Mouse (Mus musculus) midbrain, embryonic 15.5 days (tissue): ENCODE data around the gene Ankrd13b. TPM values are rescaled to one million over a fixed set of nuclear protein-coding genes. Genes with fewer than 3 reads are reported as not detected.

Source experiments
- ATAC-seq: fragments of 200-750 bp; cut with Nextera tagmentation; replicated peaks from 2 replicates; pipeline ENCODE4 v1.8.0; 2017; ENCODE audit warnings: moderate TSS enrichment
- H3K27ac ChIP-seq: fragments of 300-500 bp; sonication (generic); 2 replicates; pipeline ENCODE4 v1.5.1; 2015; ENCODE audit warnings: mild to moderate bottlenecking, inconsistent platforms
- H3K27me3 ChIP-seq: fragments of 300-500 bp; sonication (generic); replicated peaks from 2 replicates; pipeline ENCODE4 v1.6.1; 2015; ENCODE audit warnings: inconsistent platforms
- H3K36me3 ChIP-seq: fragments of 300-500 bp; sonication (generic); replicated peaks from 2 replicates; pipeline ENCODE4 v1.6.1; 2015; ENCODE audit warnings: inconsistent platforms
- H3K4me1 ChIP-seq: fragments of 300-500 bp; sonication (generic); 2 replicates; pipeline ENCODE4 v1.6.1; 2015; ENCODE audit warnings: inconsistent platforms
- H3K4me2 ChIP-seq: fragments of 300-500 bp; sonication (generic); 2 replicates; pipeline ENCODE4 v1.6.1; 2015; ENCODE audit warnings: inconsistent platforms, mild to moderate bottlenecking, moderate library complexity
- H3K4me3 ChIP-seq: fragments of 300-500 bp; sonication (generic); 2 replicates; pipeline ENCODE4 v1.5.1; 2015; ENCODE audit warnings: mild to moderate bottlenecking, inconsistent platforms
- H3K9ac ChIP-seq: fragments of 300-500 bp; sonication (generic); 2 replicates; pipeline ENCODE4 v1.6.1; 2015; ENCODE audit warnings: mild to moderate bottlenecking, inconsistent platforms
- H3K9me3 ChIP-seq: fragments of 300-500 bp; sonication (generic); 2 replicates; pipeline ENCODE4 v1.6.1; 2016; ENCODE audit warnings: inconsistent platforms
- WGBS: fragments of 180-500 bp; shearing (Covaris S2); methylation state at CpG from one replicate; pipeline ENCODE4 v1.1.7; 2015; ENCODE audit warnings: mixed read lengths; 5-methylcytosine and 5-hydroxymethylcytosine counted together
- polyA plus RNA-seq: library from polyadenylated mRNA; unstranded; fragments of >200 nt; fragmentation: Nextera tagmentation; extraction: Ambion mirVana; gene quantifications from 2 replicates; pipeline ENCODE4 v1.2.1, GENCODE M21; 2015

The Ankrd13b gene
- polyA plus RNA-seq, 1 experiment from 2014 or later = 46.2 TPM

GRCm38 (mm10) chr11:77515637-77516552, 26.4 kb upstream of the Ankrd13b start, which contains the start of gene Trp53i13:
Trp53i13 (minus strand) TSS chr11:77515980.
- H3K9ac ChIP-seq = peak within 1 kb of the TSS; percentile 27
- 8% methylated on average over 39 of the region's 39 CpGs for WGBS
- peaks cover 42% of the 10 kb centered on the region for H3K4me1 ChIP-seq
- H3K27ac ChIP-seq = no peak within 1 kb of the TSS
- peak within 1 kb of the TSS; percentile 90 for H3K4me2 ChIP-seq
- H3K27me3 ChIP-seq = peaks cover 18% of the 10 kb centered on the region
- H3K36me3 ChIP-seq = no peaks in the 10 kb centered on the region
- H3K9me3 ChIP-seq = no peaks in the 10 kb centered on the region
- H3K4me3 ChIP-seq = peak within 1 kb of the TSS; percentile 45
- no peak for ATAC-seq

GRCm38 (mm10) chr11:77514832-77515636, 25.6 kb upstream of the Ankrd13b start, which contains the start of gene Abhd15:
Abhd15 (plus strand) TSS chr11:77515121.
- Histone ChIP-seq H3K4me3 (peak within 1 kb of the TSS; percentile 45), H3K9me3 (no peaks in the 10 kb centered on the region), H3K4me1 (peaks cover 42% of the 10 kb centered on the region), H3K4me2 (peak within 1 kb of the TSS; percentile 90), H3K27ac (no peak within 1 kb of the TSS), H3K9ac (peak within 1 kb of the TSS; percentile 27), H3K36me3 (no peaks in the 10 kb centered on the region), H3K27me3 (peaks cover 18% of the 10 kb centered on the region)
- WGBS = under 1% methylated on average over 72 of the region's 72 CpGs
- peak; percentile 60 for ATAC-seq

GRCm38 (mm10) chr11:77514281-77514831, 24.9 kb upstream of the Ankrd13b start:
- peak overlapping the region; percentile 45 for H3K4me3 ChIP-seq
- H3K9me3 ChIP-seq = no peaks in the 10 kb centered on the region
- H3K4me1 ChIP-seq = peaks cover 42% of the 10 kb centered on the region
- 5% methylated on average over 19 of the region's 19 CpGs for WGBS
- ATAC-seq = no peak
- H3K36me3 ChIP-seq = no peaks in the 10 kb centered on the region
- no peak overlapping the region for H3K27ac ChIP-seq
- H3K27me3 ChIP-seq = peaks cover 18% of the 10 kb centered on the region
- peak overlapping the region; percentile 27; the same call in 1 of the 2 replicates for H3K9ac ChIP-seq
- H3K4me2 ChIP-seq = peak overlapping the region; percentile 90

- 6% methylated on average over 10 of the region's 10 CpGs for WGBS
- no peak for ATAC-seq
- Histone ChIP-seq H3K27ac (no peak overlapping the region), H3K4me1 (peaks cover 42% of the 10 kb centered on the region), H3K9me3 (no peaks in the 10 kb centered on the region), H3K4me2 (peak overlapping the region; percentile 92), H3K9ac (no peak overlapping the region), H3K36me3 (no peaks in the 10 kb centered on the region), H3K4me3 (peak overlapping the region; percentile 54), H3K27me3 (peaks cover 18% of the 10 kb centered on the region)
Measured at GRCm38 (mm10) chr11:77513811-77514170, 24.3 kb upstream of the Ankrd13b start.

GRCm38 (mm10) chr11:77512891-77513810, 23.7 kb upstream of the Ankrd13b start:
- peak overlapping the region; percentile 54 for H3K4me3 ChIP-seq
- peak overlapping the region; percentile 51 for H3K9ac ChIP-seq
- ATAC-seq = peak; percentile 57
- H3K4me2 ChIP-seq = peak overlapping the region; percentile 92
- H3K9me3 ChIP-seq = no peaks in the 10 kb centered on the region
- H3K27me3 ChIP-seq = peaks cover 18% of the 10 kb centered on the region
- H3K36me3 ChIP-seq = no peaks in the 10 kb centered on the region
- WGBS = under 1% methylated on average over 50 of the region's 84 CpGs
- H3K4me1 ChIP-seq = peaks cover 47% of the 10 kb centered on the region
- H3K27ac ChIP-seq = no peak overlapping the region

GRCm38 (mm10) chr11:77511336-77511735, 21.9 kb upstream of the Ankrd13b start:
- Histone ChIP-seq H3K27me3 (peaks cover 14% of the 10 kb centered on the region), H3K4me3 (no peak overlapping the region), H3K9ac (no peak overlapping the region), H3K4me2 (no peak overlapping the region), H3K27ac (no peak overlapping the region), H3K36me3 (peaks cover 8% of the 10 kb centered on the region), H3K4me1 (peaks cover 44% of the 10 kb centered on the region), H3K9me3 (no peaks in the 10 kb centered on the region)
- WGBS = 68% methylated on average over 5 of the region's 5 CpGs
- ATAC-seq = no peak

- 22% methylated on average over 49 of the region's 49 CpGs for WGBS
- H3K4me3 ChIP-seq = peak overlapping the region; percentile 29
- no peak overlapping the region for H3K27ac ChIP-seq
- peak overlapping the region; percentile 51 for H3K4me2 ChIP-seq
- ATAC-seq = peak; percentile 38; the same call in 1 of the 2 replicates
- no peaks in the 10 kb centered on the region for H3K27me3 ChIP-seq
- no peaks in the 10 kb centered on the region for H3K9me3 ChIP-seq
- H3K4me1 ChIP-seq = peaks cover 15% of the 10 kb centered on the region
- H3K36me3 ChIP-seq = peaks cover 38% of the 10 kb centered on the region
- peak overlapping the region; percentile 38; the same call in 1 of the 2 replicates for H3K9ac ChIP-seq
Measured at GRCm38 (mm10) chr11:77508068-77509021, 18.9 kb upstream of the Ankrd13b start.

GRCm38 (mm10) chr11:77507426-77507825, 17.9 kb upstream of the Ankrd13b start:
- Histone ChIP-seq H3K9ac (no peak overlapping the region), H3K27ac (no peak overlapping the region), H3K4me1 (peaks cover 13% of the 10 kb centered on the region), H3K27me3 (no peaks in the 10 kb centered on the region), H3K36me3 (peaks cover 46% of the 10 kb centered on the region), H3K9me3 (no peaks in the 10 kb centered on the region), H3K4me2 (no peak overlapping the region), H3K4me3 (no peak overlapping the region)
- WGBS = 73% methylated on average over 4 of the region's 4 CpGs
- ATAC-seq = peak; percentile 15; the same call in 1 of the 2 replicates

- no peak for ATAC-seq
- Histone ChIP-seq H3K27me3 (no peaks in the 10 kb centered on the region), H3K4me3 (no peak overlapping the region), H3K9me3 (no peaks in the 10 kb centered on the region), H3K4me1 (peaks cover 10% of the 10 kb centered on the region), H3K4me2 (no peak overlapping the region), H3K27ac (no peak overlapping the region), H3K9ac (no peak overlapping the region), H3K36me3 (peaks cover 46% of the 10 kb centered on the region)
- WGBS = 87% methylated on average over 6 of the region's 6 CpGs
Measured at GRCm38 (mm10) chr11:77506941-77507340, 17.5 kb upstream of the Ankrd13b start.

- Histone ChIP-seq H3K27ac (no peak overlapping the region), H3K9me3 (no peaks in the 10 kb centered on the region), H3K4me2 (no peak overlapping the region), H3K27me3 (no peaks in the 10 kb centered on the region), H3K4me1 (peaks cover 11% of the 10 kb centered on the region), H3K9ac (no peak overlapping the region), H3K4me3 (no peak overlapping the region), H3K36me3 (peaks cover 46% of the 10 kb centered on the region)
- no peak for ATAC-seq
- WGBS = 84% methylated on average over 14 of the region's 14 CpGs
Measured at GRCm38 (mm10) chr11:77506273-77506672, 16.8 kb upstream of the Ankrd13b start.
